Comparison of ENCODE assay signal across 19 mouse cellular contexts in the genomic region with DNA sequence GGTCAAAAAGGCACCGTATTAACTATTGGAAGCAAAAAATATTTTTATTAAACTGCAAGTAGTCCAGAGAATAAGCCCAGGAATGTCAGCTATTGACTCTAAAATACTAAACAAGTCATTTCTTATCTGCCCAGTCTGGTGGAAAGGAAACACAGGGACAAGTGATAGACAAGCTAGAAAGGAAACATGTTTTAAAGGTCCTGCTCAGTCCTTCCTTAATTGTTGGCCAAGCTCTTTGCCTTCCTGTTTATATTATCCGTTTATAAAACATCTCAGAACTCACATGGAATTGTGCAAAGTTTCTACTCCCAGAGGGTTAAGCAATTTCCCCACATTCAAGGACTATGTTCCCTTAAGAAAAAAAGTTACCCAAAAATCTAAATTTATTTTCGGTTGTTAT. TPM values are rescaled to one million over a fixed set of nuclear protein-coding genes. Genes with fewer than 3 reads are reported as not detected.
DNase-seq lines count a peak whose midpoint lies in the region; ATAC-seq lines count a peak whose summit lies in the region.
"Had no signal": no experiment of that assay in that cellular context is flagged by ENCODE, and none has a peak within 500 bp of the region (broad histone marks: within the 10 kb centered on the region; RNA-seq: fewer than 3 reads in every experiment).

No protein-coding gene starts in this region.

- WGBS in kidney, embryonic 16.5 days: 67% methylated on average over 3 of the region's 3 CpGs
- WGBS in liver, embryonic 16.5 days (ENCODE audit: insufficient replicate concordance): 29% methylated on average over 3 of the region's 3 CpGs

- ATAC-seq in kidney, embryonic 16.5 days (ENCODE audit: low FRiP score, low TSS enrichment): 0 out of 2 replicates have a peak, but pooled peaks have one; percentile 35
- peak; percentile 47 for ATAC-seq in liver, embryonic 16.5 days (ENCODE audit: low read depth)
- ATAC-seq: activated CD4-positive, CD25-positive, alpha-beta regulatory T cell, adult 4 months; forebrain, embryonic 14.5 days; midbrain, embryonic 15.5 days had no signal

- intact Hi-C loops in heart, postnatal 25 days (cut with DNase I): loop anchor here (5.0 kb wide), 1 partner anchor 57 kb away; the partner anchor contains the start of gene Clec14a
- intact Hi-C loops in gastrocnemius, postnatal 14 days (cut with DNase I; ENCODE audit: low total_unique reads): no loop called here

- no peaks in the 10 kb centered on the region for H3K36me3 ChIP-seq in kidney, embryonic 16.5 days (ENCODE audit: insufficient read depth, low read length)
- H3K36me3 ChIP-seq in liver, embryonic 16.5 days (ENCODE audit: control insufficient read depth, insufficient read depth): no peaks in the 10 kb centered on the region
- H3K36me3 ChIP-seq: limb, embryonic 12.5 days; midbrain, embryonic 15.5 days had no signal

- H3K9me3 ChIP-seq in kidney, embryonic 16.5 days (ENCODE audit: low read length): no peaks in the 10 kb centered on the region
- no peaks in the 10 kb centered on the region for H3K9me3 ChIP-seq in liver, embryonic 16.5 days (replicated peaks; ENCODE audit: control insufficient read depth, low read length)
- H3K9me3 ChIP-seq: limb, embryonic 12.5 days; midbrain, embryonic 15.5 days had no signal

- no peak overlapping the region for H3K27ac ChIP-seq in kidney, embryonic 16.5 days (ENCODE audit: low read length)
- no peak overlapping the region for H3K27ac ChIP-seq in liver, embryonic 16.5 days (ENCODE audit: low read length)
- H3K27ac ChIP-seq: layer of hippocampus, adult 2 months; left cerebral cortex, adult 2 months; limb, embryonic 12.5 days; midbrain, embryonic 15.5 days had no signal

- H3K4me3 ChIP-seq in kidney, embryonic 16.5 days (ENCODE audit: low read length): no peak overlapping the region
- H3K4me3 ChIP-seq in liver, embryonic 16.5 days (ENCODE audit: low read depth, low read length): no peak overlapping the region
- H3K4me3 ChIP-seq: layer of hippocampus, adult 2 months; left cerebral cortex, adult 2 months; limb, embryonic 12.5 days; midbrain, embryonic 15.5 days had no signal

- no peak overlapping the region for H3K4me2 ChIP-seq in kidney, embryonic 16.5 days (replicated peaks; ENCODE audit: low read depth, low read length)
- H3K4me2 ChIP-seq in liver, embryonic 16.5 days (ENCODE audit: low read depth, low read length): no peak overlapping the region
- H3K4me2 ChIP-seq: limb, embryonic 12.5 days; midbrain, embryonic 15.5 days had no signal

- DNase-seq in heart, adult 11 months: peak; percentile 85
- DNase-seq in heart, postnatal 25 days (ENCODE audit: low spot score): no peak
- no peak for DNase-seq in kidney, postnatal 4 days
- DNase-seq in 416B (ENCODE audit: low read depth): peak; percentile 79
- DNase-seq in spleen, postnatal 36 days (ENCODE audit: low spot score in 2 of 2): no peak
- no peak for DNase-seq in gastrocnemius, postnatal 14 days
- DNase-seq: adrenal gland, postnatal 36 days; cerebellum, adult 9-11 months; right cerebral cortex, adult 18-20 months; thymus, postnatal 14 days had no signal

- H3K4me1 ChIP-seq in kidney, embryonic 16.5 days (ENCODE audit: insufficient read depth, low read length): no peaks in the 10 kb centered on the region
- H3K4me1 ChIP-seq in liver, embryonic 16.5 days (ENCODE audit: control insufficient read depth, low read depth, low read length): no peaks in the 10 kb centered on the region
- H3K4me1 ChIP-seq: limb, embryonic 12.5 days; midbrain, embryonic 15.5 days had no signal

- H3K27me3 ChIP-seq in kidney, embryonic 16.5 days (ENCODE audit: insufficient read depth, low read length): no peaks in the 10 kb centered on the region
- H3K27me3 ChIP-seq in liver, embryonic 16.5 days (ENCODE audit: control insufficient read depth, insufficient read depth, low read depth, low read length): no peaks in the 10 kb centered on the region
- H3K27me3 ChIP-seq: limb, embryonic 12.5 days; midbrain, embryonic 15.5 days had no signal

- no peak overlapping the region for H3K9ac ChIP-seq in kidney, embryonic 16.5 days (replicated peaks; ENCODE audit: low read length)
- H3K9ac ChIP-seq in liver, embryonic 16.5 days (ENCODE audit: low read depth, low read length): no peak overlapping the region
- H3K9ac ChIP-seq: limb, embryonic 12.5 days; midbrain, embryonic 15.5 days had no signal

RNA-seq across cellular contexts. Expression of gene Clec14a, which starts 54.9 kb away (rescaled TPM):
- total RNA-seq in heart, postnatal 25 days (2021): 10 to 100 TPM; 15.2 to 20.2 TPM
- 14.1 and 14.8 TPM in 2 replicates for polyA plus RNA-seq in kidney, embryonic 16.5 days (2015; fragmentation: Nextera tagmentation; extraction: Ambion mirVana)
- 6.6 and 6.7 TPM in 2 replicates for polyA plus RNA-seq in liver, embryonic 16.5 days (2015; fragmentation: Nextera tagmentation; extraction: Ambion mirVana)
- total RNA-seq in gastrocnemius, postnatal 14 days (2021): 10 to 100 TPM; 11.7 to 12.7 TPM
- total RNA-seq: megakaryocyte, adult 5-6 weeks had no signal
- polyA plus RNA-seq: activated CD4-positive, CD25-positive, alpha-beta regulatory T cell, adult 4 months had no signal

Comparison
In these comparisons a context has a peak if more than half of its experiments do, and no peak if none do; other contexts are left out.
1. DNase-seq: peak in heart, adult 11 months (single experiment) and 416B (single experiment); none in heart, postnatal 25 days (single experiment), kidney, postnatal 4 days (0 of 2), spleen, postnatal 36 days (0 of 2) and gastrocnemius, postnatal 14 days (single experiment).